Mouse (Mus musculus) 3134 (cell line): ENCODE measurements around the gene Hoxc5.

Source experiments
- DNase-seq: peaks from one replicate; pipeline ENCODE4 v3.0.0-alpha.2; 2011; ENCODE audit warnings: low spot score; ENCODE audit not compliant: insufficient read length; ENCODE audit errors: extremely low read depth

The Hoxc5 gene

DNA sequence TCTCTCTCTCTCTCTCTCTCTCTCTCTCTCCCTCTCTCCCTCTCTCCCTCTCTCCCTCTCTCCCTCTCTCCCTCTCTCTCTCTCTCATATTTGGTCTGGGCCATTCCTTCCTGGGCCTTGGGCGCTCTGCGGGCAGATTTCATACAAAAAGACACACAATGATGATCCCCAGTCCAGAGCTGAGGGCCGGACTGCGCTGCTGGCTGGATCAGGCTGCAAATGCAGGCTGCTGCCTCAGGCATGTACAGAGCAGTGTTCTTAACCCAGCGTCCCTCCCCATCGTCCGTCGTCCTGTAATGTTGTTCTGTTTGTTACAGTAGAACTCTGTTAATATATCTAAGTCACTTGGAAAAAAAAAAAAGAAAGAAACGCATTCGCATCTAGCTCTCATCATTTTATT is 17.3 kb downstream of the Hoxc5 start:
- no peak for DNase-seq

- no peak for DNase-seq
These were observed 17.7 kb downstream of the Hoxc5 start for GRCm38 (mm10) chr15:102984925-102985324.

- DNase-seq = peak; percentile 69
These were observed 20.0 kb downstream of the Hoxc5 start for GRCm38 (mm10) chr15:102987124-102987833.

DNA sequence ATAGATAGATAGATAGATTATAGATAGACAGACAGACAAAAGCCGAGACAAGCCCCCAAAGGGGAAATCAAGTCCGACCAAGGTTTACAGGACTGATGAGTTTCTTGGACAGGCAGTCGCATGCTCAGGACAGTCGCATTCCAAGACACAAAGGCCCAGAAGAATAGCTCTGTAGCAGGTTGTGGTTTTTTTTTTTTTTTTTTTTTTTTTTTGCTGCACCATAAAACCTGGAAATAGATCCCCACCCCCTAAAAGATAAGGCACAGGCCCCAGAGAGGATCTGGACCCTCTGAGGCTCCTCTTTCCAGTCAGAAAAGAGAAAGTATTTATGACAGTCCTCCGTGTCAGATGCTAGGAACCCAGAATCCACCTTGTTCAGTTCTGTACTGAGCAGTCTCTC is 20.8 kb downstream of the Hoxc5 start:
- no peak for DNase-seq

DNA sequence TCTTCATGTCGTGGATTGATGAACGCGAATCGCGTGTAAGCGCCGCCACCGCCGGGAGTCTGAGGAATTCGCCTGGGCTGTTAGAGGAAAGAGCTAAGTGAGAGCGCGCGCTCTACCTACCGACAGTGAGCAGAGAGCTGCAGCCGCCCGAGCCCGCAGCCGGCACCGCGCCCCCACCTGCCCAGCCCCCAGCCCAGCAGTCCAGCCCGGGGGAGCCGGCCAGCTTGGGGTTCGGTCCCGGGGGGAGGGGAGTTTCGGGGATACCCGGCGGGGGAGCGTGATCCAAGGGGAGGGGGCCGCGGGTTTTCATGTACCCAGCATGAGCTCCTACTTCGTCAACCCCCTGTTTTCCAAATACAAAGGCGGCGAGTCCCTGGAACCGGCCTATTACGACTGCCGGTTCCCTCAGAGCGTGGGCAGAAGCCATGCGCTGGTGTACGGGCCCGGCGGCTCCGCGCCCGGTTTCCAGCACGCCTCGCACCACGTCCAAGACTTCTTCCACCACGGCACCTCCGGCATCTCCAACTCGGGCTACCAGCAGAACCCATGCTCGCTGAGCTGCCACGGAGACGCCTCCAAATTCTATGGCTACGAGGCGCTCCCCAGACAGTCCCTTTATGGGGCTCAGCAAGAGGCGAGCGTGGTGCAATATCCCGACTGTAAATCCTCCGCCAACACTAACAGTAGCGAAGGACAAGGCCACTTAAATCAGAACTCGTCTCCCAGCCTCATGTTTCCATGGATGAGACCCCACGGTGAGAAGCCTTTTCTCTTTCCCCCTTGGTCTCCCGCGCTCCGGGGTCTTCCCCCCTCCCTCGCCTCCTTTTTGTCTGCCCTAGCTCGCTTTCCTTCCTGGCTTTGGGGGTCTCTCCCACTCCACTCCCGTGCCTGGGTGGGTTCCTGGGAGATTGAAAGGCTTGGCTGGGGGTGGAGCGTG is 23.5 kb downstream of the Hoxc5 start, which contains the start of gene Hoxc8:
TSS of gene Hoxc8 (plus strand) at position 147 of the 937 bp plus-strand sequence.
- no peak for DNase-seq

DNA sequence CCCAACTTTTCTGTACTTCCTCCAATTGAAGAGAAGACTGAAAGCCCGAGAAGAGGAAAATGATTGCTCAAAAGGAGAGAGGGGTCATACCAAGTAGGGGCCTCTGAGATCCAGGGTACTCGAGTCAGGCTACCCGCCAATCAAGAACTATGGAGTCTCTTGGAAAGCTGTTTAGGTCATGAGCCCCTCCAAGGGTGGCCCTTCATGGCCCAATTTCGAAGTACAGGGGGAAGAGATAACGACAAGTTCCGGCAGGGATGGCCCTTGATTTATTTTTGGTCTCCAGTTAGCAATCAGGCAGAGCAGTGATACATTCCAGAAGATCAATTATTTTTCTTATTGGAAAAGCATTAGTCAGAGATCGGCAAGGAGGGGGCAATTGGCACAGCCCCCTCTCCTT is 24.5 kb downstream of the Hoxc5 start:
- DNase-seq = no peak

DNA sequence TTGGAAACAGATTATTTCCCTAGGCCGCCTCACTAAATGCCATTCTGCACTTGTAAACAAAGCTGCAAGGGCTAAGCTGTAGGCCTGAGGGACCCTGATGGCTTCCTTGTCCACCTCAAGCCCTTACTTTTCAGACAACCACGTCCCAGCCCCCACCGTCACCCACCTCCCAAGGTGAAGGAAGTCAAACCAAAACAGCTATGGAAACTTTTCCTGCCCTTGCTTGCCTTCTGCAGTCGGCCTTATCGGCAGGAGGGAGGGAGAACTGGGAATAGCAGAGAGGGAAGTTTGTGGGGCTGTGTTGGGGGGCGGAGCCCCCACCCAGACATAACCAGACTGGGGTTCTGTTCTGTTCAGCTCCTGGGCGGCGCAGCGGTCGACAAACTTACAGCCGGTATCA is 25.0 kb downstream of the Hoxc5 start:
- DNase-seq = no peak

DNA sequence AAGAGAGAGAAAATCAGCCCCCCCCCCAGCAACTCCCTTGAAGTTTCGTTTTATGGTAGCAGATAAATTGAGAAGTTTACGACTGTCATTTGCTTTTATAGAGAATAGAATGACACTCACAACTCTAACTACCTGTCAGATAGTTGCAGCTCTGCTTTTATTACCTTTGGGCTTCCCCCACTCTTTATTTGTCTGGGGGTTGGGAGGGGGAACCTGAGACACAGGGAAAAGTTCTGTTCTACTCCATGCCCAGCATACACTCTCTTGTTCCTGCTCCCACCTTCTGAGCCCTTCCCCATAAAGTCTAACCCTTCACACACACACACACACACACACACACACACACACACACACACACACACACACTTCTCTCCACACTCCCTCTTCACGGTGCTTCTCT is 25.6 kb downstream of the Hoxc5 start:
- DNase-seq = no peak

DNA sequence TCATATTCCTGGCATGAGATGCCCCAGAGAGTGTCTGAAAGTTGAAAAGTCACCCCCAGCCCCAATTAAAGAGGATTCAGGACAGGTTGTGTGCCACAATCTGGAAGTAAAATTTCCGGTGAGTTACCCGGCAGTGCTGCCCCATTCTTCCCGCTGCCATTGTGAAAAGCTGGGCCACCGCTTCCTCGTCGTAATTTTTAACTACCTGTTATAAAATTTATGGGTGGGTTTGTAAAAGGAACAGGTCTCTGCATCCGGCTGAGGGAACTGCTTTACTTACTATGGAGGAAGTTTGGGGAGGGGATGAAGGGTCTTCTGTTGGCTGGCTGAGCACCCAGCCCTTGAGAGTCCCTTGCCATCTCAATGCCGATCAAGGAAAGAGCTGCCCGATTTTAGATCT is 29.3 kb downstream of the Hoxc5 start:
- no peak for DNase-seq

GRCm38 (mm10) chr15:102997431-102997830 is 30.2 kb downstream of the Hoxc5 start:
- DNase-seq = no peak

DNA sequence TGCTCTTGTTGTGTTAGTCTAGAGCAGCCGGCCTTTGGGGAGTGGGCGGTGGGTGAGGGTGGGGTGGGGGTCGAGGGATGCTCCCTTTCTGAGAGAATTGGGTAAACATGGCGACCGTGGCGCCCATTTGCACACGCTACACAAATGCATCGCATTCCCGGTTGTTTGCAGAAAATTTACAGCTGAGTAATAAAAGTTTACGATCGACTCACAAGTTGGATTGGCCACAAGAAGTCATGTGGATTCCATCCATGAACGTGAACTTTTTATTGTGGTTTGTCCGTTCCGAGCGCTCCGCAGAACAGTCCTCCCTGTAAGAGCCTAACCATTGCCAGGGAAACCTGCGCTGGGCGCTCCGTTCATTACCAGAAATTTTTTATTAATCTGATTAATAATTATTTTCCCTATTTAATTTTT is 30.7 kb downstream of the Hoxc5 start, which contains the start of gene Hoxc6:
TSS of gene Hoxc6 (plus strand) at position 319 of the 417 bp plus-strand sequence.
- DNase-seq = peak; percentile 67

- no peak for DNase-seq
These were observed 31.5 kb downstream of the Hoxc5 start for GRCm38 (mm10) chr15:102998608-102999182.

GRCm38 (mm10) chr15:102999183-102999831 is 32.1 kb downstream of the Hoxc5 start:
- DNase-seq = peak; percentile 92

GRCm38 (mm10) chr15:102999955-103000354 is 32.7 kb downstream of the Hoxc5 start:
- no peak for DNase-seq

DNA sequence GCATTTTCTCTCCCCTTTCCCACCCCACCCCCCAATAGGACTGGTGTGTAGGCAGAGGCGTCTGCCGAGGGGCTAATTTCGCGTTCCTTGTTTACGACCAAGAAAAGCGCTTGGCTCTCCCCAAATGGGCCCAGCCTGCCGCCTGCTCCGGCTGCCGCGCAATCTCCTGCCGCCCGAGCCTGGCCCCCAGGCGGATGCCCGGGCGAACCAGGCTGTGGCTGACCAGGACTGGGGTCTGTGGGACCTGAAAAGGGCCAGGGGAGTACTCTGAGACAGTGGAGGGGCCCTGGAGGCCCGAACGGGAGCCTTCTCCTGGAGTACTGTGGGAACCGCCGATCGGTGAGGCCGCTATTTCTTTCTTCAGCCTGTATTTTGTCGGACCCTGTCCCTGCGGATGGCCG is 33.3 kb downstream of the Hoxc5 start:
- no peak for DNase-seq

- DNase-seq = no peak
These were observed 34.1 kb downstream of the Hoxc5 start for GRCm38 (mm10) chr15:103001370-103001769.

- DNase-seq = peak; percentile 67
These were observed 34.9 kb downstream of the Hoxc5 start for GRCm38 (mm10) chr15:103002156-103002555.

DNA sequence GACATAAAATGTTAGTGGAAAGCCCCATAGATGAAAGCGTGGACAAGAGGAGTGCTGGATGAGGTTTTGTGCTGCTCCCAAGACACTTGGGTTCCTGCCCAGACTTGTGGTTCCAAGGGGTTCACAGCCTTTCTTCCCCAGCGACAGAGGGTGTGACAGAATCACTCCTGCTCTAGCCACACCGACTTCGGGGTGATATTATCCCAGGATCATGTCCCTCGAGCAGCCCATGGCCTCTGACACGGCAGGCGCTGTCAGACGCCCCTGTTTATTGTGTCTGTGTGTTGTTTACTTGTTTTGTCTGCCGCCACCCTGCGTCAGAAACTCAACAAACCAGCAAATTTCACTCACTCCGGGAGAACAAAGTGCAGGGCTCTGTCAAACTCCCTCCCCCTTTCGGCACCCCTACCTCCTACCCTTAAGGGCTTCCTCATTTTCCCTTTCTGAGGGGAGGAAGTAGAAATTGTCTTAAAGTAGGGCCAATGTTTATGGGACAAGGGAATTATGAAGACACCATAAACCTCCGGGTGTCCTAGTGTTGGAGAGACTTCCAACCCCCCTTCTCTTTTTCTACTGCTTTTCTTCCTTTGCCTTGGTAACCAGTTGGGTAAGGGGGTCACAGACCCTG is 35.7 kb downstream of the Hoxc5 start:
- DNase-seq = peak; percentile 62

DNA sequence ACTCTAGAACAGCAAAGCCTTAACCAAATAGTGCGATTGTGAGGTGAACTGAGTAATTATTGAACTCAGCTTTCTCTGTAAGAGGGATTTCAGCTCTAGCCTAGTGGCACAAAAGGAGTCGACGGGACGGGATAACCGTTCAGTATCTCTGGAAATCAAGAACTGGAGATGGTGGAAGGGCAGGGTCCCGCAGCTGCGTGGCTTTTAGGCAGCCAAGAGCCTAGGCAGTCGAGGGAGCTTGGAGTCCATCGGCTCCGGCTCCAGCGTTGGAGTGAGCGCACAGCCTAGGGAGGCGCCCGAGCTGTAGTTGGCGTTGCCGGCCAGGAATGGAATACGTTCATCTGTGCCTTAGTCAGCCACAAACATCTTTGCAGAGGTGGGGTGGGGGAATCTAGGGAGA is 38.1 kb downstream of the Hoxc5 start:
- peak; percentile 61 for DNase-seq

DNA sequence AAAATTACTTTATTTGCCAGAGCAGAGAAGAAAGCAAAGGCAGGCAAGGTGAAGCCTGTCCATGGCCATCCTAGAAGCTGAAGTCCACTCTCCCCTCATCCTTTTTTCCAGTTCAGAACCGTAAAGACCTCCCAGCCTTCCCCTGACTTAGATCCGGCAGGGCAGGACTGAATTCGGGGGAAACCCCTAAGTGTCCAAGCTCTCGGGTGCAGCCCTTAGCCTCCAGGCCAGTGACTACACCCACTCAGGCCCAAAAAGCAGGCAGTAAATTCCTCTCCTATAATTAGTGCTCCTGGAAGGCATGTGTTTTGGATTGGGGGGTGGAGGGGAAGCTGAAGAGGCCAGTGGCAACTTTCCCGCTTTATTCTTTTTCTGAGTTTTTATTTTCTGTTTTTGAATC is 38.6 kb downstream of the Hoxc5 start:
- no peak for DNase-seq
